Mouse (Mus musculus) brain, adult 2 months (tissue): ENCODE measurements at regions not wholly inside any gene's neighbourhood (a gene's known extent, or its start where the extent isn't known, plus 50 kb on each side); places are given as distances from the start of the nearest gene placed in this dataset.
"Not testable (repeated sequence)": the region's sequence is repeated elsewhere in the genome, so short reads cannot be mapped to it uniquely, and the experiment has no call there.

Experiments
- DNase-seq: peaks from one replicate; pipeline ENCODE4 v3.0.0; 2011; ENCODE audit warnings: low read depth, low spot score

- no peak for DNase-seq
Measured at GRCm38 (mm10) chr9:85920745-85921614, 78.8 kb downstream of the Tpbg start.

GRCm38 (mm10) chr9:85925259-85925658 is 83.1 kb downstream of the Tpbg start:
- no peak for DNase-seq

DNA sequence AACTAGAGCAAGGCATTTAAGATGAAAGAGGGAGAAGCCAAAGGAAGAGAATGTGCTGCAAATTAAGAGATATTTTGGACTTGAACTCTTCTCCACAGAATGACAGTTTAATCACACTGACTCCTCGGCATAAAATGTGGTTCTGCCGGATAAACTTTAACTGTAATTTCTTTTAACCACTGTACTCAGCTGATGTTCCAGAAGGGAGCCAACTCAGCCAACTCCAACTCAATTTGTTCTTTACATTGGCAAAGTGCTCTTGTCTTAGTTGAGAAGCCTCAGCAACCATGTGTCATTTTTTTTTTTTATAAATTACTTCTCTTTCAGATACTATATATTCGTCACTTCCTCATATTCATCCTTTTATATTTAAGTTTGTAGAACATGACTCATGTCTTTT is 90.0 kb downstream of the Tpbg start:
- peak; percentile 58 for DNase-seq

DNA sequence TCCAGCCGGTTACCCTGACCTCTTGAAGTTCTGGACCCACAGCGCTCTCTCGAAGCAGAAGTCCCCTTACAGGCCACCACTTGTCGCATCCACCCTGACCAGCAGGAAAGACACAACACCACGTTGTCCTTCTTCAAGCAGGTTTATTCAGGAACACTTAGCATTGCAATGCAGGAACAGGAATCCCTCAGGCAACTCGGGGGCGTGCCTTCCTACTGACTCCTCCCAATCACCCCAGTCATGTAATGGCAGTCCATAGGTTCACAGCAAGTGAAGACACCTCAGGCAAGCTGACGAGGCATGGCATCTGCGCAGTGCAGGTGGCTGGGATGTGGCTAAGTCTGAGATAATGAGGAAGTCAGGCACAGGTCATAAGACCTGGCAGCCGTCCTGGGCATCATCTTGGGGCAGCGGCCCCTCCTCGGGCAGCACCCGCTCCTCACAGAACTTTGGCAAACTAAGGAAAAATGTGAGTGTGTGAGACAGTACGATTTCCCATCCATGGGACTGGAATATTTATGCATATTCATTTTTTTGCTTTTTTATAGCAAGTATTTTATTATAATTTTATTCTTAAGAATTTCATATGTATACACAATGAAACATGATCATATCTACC is 101.0 kb downstream of the Tpbg start:
- not testable (repeated sequence) for DNase-seq

GRCm38 (mm10) chr9:85948495-85949137 is 106.4 kb downstream of the Tpbg start:
- DNase-seq: peak; percentile 88

- no peak for DNase-seq
Measured at GRCm38 (mm10) chr9:85951777-85952176, 109.6 kb downstream of the Tpbg start.

DNA sequence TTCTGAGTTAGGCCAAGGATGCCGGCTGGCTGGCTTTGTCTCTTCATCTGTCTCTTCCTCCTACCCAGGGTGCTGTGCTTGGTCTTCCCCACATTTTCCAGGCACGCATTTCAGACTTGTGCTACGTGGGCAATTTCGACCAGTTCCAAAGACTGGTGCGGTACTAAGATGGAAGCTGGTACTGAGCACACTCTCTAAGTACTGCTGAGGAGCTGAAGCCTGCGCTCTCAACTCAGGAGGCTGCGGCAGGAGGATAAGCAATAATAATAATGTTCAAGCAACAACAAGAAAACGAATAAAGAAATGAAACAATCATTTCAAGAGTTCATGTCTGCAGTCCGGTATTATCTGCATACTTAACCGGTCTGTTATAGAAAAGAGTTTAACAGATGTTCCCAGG is 127.9 kb downstream of the Tpbg start:
- no peak for DNase-seq

- DNase-seq: no peak
Measured at GRCm38 (mm10) chr9:85981428-85981827, 139.2 kb downstream of the Tpbg start.

GRCm38 (mm10) chr9:85983516-85983915 is 141.3 kb downstream of the Tpbg start:
- not testable (repeated sequence) for DNase-seq

- DNase-seq: peak; percentile 14
Measured at GRCm38 (mm10) chr9:85985671-85986070, 143.5 kb downstream of the Tpbg start.

DNA sequence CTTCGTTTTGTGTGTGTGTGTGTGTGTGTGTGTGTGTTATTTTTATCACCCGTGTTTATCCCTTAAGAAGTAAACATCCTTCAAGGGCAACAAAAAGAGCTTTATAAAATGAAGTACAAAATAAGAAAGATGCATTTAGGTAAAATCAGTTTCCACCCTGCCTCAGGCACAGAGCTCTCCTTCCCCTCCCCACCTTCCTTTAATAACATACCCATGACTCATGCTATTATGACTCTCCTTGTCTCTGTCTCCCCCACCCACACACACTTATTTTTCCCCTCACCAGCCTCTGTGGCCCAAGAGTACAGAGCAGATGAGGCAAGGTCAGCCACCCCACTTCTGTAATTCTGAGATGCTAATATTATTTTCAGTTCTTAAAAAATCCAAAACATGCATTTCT is 144.0 kb downstream of the Tpbg start:
- peak; percentile 50 for DNase-seq

DNA sequence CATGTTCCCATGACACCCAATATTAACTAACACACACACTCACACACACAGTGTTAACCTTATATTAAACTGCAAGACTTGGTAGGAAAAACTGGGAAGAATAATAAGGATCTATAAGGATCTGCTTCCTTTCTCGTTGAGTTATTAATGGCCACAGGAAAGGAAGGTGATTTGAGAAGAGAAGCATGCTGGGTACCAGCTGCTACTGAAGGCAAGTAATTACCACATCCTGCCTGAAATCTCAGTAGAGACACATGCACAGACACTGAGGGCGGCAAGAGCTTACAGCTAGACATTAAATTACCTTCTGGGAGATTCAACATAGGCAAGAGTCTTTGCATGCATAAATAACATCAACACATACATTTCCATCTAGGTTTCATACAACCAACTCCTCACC is 160.8 kb downstream of the Tpbg start:
- DNase-seq: peak; percentile 14

DNA sequence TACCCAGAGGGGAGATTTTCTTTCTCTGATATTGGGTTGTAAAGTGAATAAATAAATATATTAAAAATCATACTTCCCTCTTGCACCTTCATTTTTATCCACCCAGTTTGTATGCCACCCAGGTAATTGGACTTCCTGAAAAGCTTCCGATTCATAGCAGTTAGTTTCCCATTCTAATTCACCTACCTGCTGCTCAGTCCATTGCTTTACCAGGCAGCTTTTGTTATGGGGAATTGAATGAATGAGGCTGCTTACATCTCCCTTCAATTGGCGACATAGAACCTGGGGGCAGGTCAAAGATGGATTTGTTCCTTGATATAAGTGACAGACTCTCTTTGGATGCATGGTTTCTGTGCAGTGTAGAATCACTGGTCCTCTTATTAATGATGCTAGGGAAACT is 169.5 kb downstream of the Tpbg start:
- no peak for DNase-seq

DNA sequence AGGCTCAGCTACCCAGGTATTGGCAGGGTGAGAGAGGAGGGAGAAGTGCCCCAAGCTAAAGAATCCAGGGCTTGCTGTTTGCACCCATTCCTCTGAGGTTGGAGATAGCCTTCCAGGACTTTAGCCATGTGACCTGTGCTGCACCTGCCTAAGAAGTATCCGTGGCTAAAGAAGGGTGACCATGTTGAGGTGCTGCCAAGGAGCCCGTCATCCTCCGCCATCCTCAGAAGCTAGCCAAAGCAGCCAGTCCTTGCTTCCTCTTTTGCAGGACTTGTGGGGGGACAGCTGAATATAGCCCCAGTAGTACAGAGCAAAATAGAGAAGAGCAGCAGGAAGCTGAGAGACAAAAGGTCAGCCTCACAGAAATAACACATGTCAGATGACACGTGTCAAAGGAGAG is 173.7 kb downstream of the Tpbg start:
- DNase-seq: peak; percentile 15

- DNase-seq: no peak
Measured at GRCm38 (mm10) chr9:86020133-86020532, 178.0 kb downstream of the Tpbg start.

DNA sequence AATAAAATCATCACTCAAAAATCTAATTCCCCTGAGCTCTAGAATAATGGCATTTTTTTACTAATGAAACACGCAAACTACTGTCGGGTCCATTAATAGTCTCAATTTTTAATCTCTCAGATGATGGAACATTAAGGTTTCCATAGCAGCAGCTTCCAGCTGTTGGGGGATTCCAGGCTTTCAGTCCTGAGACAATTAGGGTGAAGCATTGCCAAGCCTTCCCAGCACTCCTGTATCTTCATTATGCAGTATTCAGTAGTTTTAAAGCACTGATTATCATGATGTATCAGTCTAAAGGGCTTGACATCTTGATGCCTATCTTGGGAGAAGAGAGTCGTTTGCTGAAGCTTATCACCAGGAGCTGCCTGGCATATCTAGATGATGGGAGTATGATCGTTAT is 178.6 kb downstream of the Tpbg start:
- peak; percentile 7 for DNase-seq

DNA sequence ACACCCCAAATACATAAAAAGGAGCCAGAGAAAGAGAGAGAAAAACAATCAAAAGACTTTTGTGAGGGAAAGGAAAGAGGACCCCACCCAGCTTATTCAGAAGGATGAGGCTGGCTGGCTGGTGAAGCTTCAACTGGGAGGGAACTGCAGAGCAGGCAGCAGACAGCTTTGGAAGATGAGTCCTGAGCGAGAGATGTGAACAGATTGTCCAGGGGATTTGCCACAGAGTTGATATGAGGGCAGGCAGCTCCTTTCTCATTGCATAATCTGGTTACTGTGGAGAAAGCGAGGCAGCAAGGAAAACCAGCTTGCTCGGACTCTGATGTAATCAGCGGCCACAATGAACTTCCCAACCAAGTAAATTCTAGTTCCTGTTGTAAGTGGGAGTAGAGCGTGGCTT is 188.6 kb downstream of the Tpbg start:
- DNase-seq: peak; percentile 41

DNA sequence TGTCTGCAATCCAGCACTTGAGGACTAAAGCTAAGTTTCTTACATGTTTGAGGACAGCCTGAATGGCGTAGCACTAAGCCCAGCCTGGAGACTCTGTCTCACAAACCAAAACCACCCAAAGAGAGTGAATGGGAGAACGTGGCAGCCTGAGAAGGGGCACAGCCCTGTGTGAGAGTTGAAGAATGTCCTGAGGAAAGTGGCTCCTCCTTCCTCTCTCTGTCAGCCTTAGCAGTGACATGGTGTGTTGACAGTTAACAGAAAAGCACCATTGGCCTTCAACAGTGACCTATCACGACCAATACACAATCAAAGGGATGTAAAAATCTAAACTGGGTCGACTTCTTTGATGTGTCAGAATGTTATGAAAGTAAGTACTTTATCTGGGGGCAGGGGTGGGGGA is 201.9 kb downstream of the Tpbg start:
- no peak for DNase-seq

- DNase-seq: no peak
Measured at GRCm38 (mm10) chr9:86058116-86058515, 215.9 kb downstream of the Tpbg start.

- DNase-seq: no peak
Measured at GRCm38 (mm10) chr9:86060049-86060448, 217.9 kb downstream of the Tpbg start.

GRCm38 (mm10) chr9:86061230-86061629 is 219.1 kb downstream of the Tpbg start:
- no peak for DNase-seq

- DNase-seq: peak; percentile 35
Measured at GRCm38 (mm10) chr9:86079275-86079674, 237.1 kb downstream of the Tpbg start.

DNA sequence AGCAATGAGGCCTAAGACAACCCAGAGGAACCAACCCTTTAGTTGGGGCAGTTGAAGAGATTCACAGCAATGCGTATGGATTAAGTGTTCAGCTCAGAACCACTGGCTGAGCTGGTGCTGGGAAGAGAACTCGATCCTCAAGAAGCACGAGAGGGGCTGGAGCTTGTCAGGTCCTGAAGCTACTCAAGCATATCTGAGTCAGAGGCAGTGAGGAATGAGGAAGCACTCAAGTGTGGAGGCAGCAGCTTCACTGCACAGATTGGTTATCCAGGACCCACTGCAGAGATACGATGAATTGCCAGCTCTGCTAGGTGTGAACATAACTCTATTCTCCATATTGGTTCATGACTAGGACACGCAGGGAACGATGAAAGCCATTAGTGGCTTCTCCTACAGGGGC is 239.7 kb downstream of the Tpbg start:
- no peak for DNase-seq
